ENCODE assay signal across 14 mouse cellular contexts in genomic region chr1:90277486-90278255, GRCm38 (mm10).
A peak's percentile ranks its signal among the peaks of the same experiment; 100 is the strongest.
DNase-seq lines count a peak whose midpoint lies in the region; ATAC-seq and TF ChIP-seq lines count a peak whose summit lies in the region.
"Had no signal": no experiment of that assay in that cellular context is flagged by ENCODE, and none has a peak within 500 bp of the region (broad histone marks: within the 10 kb centered on the region; RNA-seq: fewer than 3 reads in every experiment).

No protein-coding gene starts in this region.

- ATAC-seq in hindbrain, embryonic 12.5 days (ENCODE audit: low FRiP score): no peak
- no peak for ATAC-seq in hindbrain, postnatal 0 days
- no peak for ATAC-seq in midbrain, postnatal 0 days (ENCODE audit: low FRiP score)
- no peak for ATAC-seq in midbrain, embryonic 11.5 days (ENCODE audit: low FRiP score)
- no peak for ATAC-seq in embryonic facial prominence, embryonic 15.5 days (ENCODE audit: insufficient number of reproducible peaks, low FRiP score, low TSS enrichment, low read depth)
- ATAC-seq: inflammation-experienced regulatory T-cells, adult 6 months; midbrain, embryonic 15.5 days had no signal

- H3K9ac ChIP-seq in hindbrain, embryonic 12.5 days: no peak overlapping the region
- no peak overlapping the region for H3K9ac ChIP-seq in hindbrain, postnatal 0 days (replicated peaks; ENCODE audit: low read length)
- no peak overlapping the region for H3K9ac ChIP-seq in midbrain, postnatal 0 days (replicated peaks; ENCODE audit: low read length, poor library complexity, severe bottlenecking)
- no peak overlapping the region for H3K9ac ChIP-seq in midbrain, embryonic 11.5 days (ENCODE audit: low read length)
- H3K9ac ChIP-seq in embryonic facial prominence, embryonic 15.5 days: no peak overlapping the region
- H3K9ac ChIP-seq: midbrain, embryonic 15.5 days had no signal

- WGBS in hindbrain, embryonic 12.5 days: 86% methylated on average over 18 of the region's 18 CpGs
- WGBS in hindbrain, postnatal 0 days: 65% methylated on average over 18 of the region's 18 CpGs
- WGBS in midbrain, postnatal 0 days: 81% methylated on average over 18 of the region's 18 CpGs
- WGBS in midbrain, embryonic 11.5 days: 91% methylated on average over 18 of the region's 18 CpGs
- WGBS in embryonic facial prominence, embryonic 15.5 days: 53% methylated on average over 18 of the region's 18 CpGs

- H3K4me1 ChIP-seq in hindbrain, embryonic 12.5 days: peaks cover 14% of the 10 kb centered on the region
- H3K4me1 ChIP-seq in hindbrain, postnatal 0 days (ENCODE audit: insufficient read depth, low read length): peaks cover 8% of the 10 kb centered on the region
- H3K4me1 ChIP-seq in midbrain, postnatal 0 days (ENCODE audit: insufficient read depth, low read length): 0 out of 2 replicates have a peak, but pooled peaks cover 7% of the 10 kb centered on the region
- no peaks in the 10 kb centered on the region for H3K4me1 ChIP-seq in midbrain, embryonic 11.5 days (ENCODE audit: control insufficient read depth, insufficient read depth, low read length)
- H3K4me1 ChIP-seq in embryonic facial prominence, embryonic 15.5 days: peaks cover 56% of the 10 kb centered on the region

- TF ChIP-seq CTCF in hindbrain, postnatal 0 days (IDR thresholded peaks at IDR 0.05; ENCODE audit: low read depth): no peak
- TF ChIP-seq CTCF in midbrain, postnatal 0 days (IDR thresholded peaks at IDR 0.05): no peak

- H3K9me3 ChIP-seq in hindbrain, embryonic 12.5 days (replicated peaks): no peaks in the 10 kb centered on the region
- no peaks in the 10 kb centered on the region for H3K9me3 ChIP-seq in hindbrain, postnatal 0 days (ENCODE audit: low read length)
- no peaks in the 10 kb centered on the region for H3K9me3 ChIP-seq in midbrain, postnatal 0 days (ENCODE audit: low read length)
- no peaks in the 10 kb centered on the region for H3K9me3 ChIP-seq in midbrain, embryonic 11.5 days (ENCODE audit: control insufficient read depth, low read length)
- no peaks in the 10 kb centered on the region for H3K9me3 ChIP-seq in embryonic facial prominence, embryonic 15.5 days (replicated peaks)
- H3K9me3 ChIP-seq: midbrain, embryonic 15.5 days had no signal

- no peaks in the 10 kb centered on the region for H3K27me3 ChIP-seq in hindbrain, embryonic 12.5 days
- H3K27me3 ChIP-seq in hindbrain, postnatal 0 days (ENCODE audit: insufficient read depth, low read length): no peaks in the 10 kb centered on the region
- no peaks in the 10 kb centered on the region for H3K27me3 ChIP-seq in midbrain, postnatal 0 days (ENCODE audit: insufficient read depth, low read length)
- no peaks in the 10 kb centered on the region for H3K27me3 ChIP-seq in midbrain, embryonic 11.5 days (ENCODE audit: control insufficient read depth, insufficient read depth, low read length)
- H3K27me3 ChIP-seq in embryonic facial prominence, embryonic 15.5 days: no peaks in the 10 kb centered on the region
- H3K27me3 ChIP-seq: midbrain, embryonic 15.5 days had no signal

- no peaks in the 10 kb centered on the region for H3K36me3 ChIP-seq in hindbrain, embryonic 12.5 days
- no peaks in the 10 kb centered on the region for H3K36me3 ChIP-seq in hindbrain, postnatal 0 days (ENCODE audit: insufficient read depth, low read length)
- no peaks in the 10 kb centered on the region for H3K36me3 ChIP-seq in midbrain, postnatal 0 days (ENCODE audit: insufficient read depth, low read length)
- no peaks in the 10 kb centered on the region for H3K36me3 ChIP-seq in midbrain, embryonic 11.5 days (ENCODE audit: control insufficient read depth, insufficient read depth, low read length)
- H3K36me3 ChIP-seq in embryonic facial prominence, embryonic 15.5 days: no peaks in the 10 kb centered on the region
- H3K36me3 ChIP-seq: midbrain, embryonic 15.5 days had no signal

- no peak overlapping the region for H3K4me3 ChIP-seq in hindbrain, embryonic 12.5 days
- no peak overlapping the region for H3K4me3 ChIP-seq in hindbrain, postnatal 0 days (ENCODE audit: low read length)
- H3K4me3 ChIP-seq in midbrain, postnatal 0 days (ENCODE audit: low read depth, low read length): no peak overlapping the region
- no peak overlapping the region for H3K4me3 ChIP-seq in midbrain, embryonic 11.5 days (ENCODE audit: low read depth, low read length)
- no peak overlapping the region for H3K4me3 ChIP-seq in embryonic facial prominence, embryonic 15.5 days (replicated peaks)
- H3K4me3 ChIP-seq: midbrain, embryonic 15.5 days had no signal

- H3K27ac ChIP-seq in hindbrain, embryonic 12.5 days: 0 out of 2 replicates have a peak overlapping the region, but pooled peaks have one; percentile 12
- H3K27ac ChIP-seq in hindbrain, postnatal 0 days: no peak overlapping the region
- H3K27ac ChIP-seq in midbrain, postnatal 0 days (ENCODE audit: low read depth, low read length): no peak overlapping the region
- H3K27ac ChIP-seq in midbrain, embryonic 11.5 days (ENCODE audit: low read depth, low read length): no peak overlapping the region
- H3K27ac ChIP-seq in embryonic facial prominence, embryonic 15.5 days (replicated peaks): peak overlapping the region; percentile 45; the same call in 1 of the 2 replicates
- H3K27ac ChIP-seq: midbrain, embryonic 15.5 days had no signal

- H3K4me2 ChIP-seq in hindbrain, embryonic 12.5 days (replicated peaks): no peak overlapping the region
- no peak overlapping the region for H3K4me2 ChIP-seq in hindbrain, postnatal 0 days (ENCODE audit: low read depth, low read length)
- H3K4me2 ChIP-seq in midbrain, postnatal 0 days (ENCODE audit: low read depth, low read length, poor library complexity, severe bottlenecking): no peak overlapping the region
- H3K4me2 ChIP-seq in midbrain, embryonic 11.5 days: no peak overlapping the region
- H3K4me2 ChIP-seq in embryonic facial prominence, embryonic 15.5 days (replicated peaks): no peak overlapping the region
- H3K4me2 ChIP-seq: midbrain, embryonic 15.5 days had no signal

- no peak for DNase-seq in hindbrain, postnatal 0 days (ENCODE audit: low spot score)
- peak; percentile 27 for DNase-seq in midbrain, postnatal 0 days (ENCODE audit: low spot score)
- DNase-seq in midbrain, embryonic 11.5 days (ENCODE audit: low spot score, missing footprints): no peak
- peak; percentile 56 for DNase-seq in skeletal muscle tissue, adult 2 months (ENCODE audit: low read depth, low spot score)
- no peak for DNase-seq in Muller cell, postnatal 12 days (ENCODE audit: inconsistent ontology term)
- DNase-seq in kidney, postnatal 36 days: no peak
- DNase-seq: adrenal gland, postnatal 25 days; kidney, adult 8-10 months; kidney, postnatal 4 days; thymus, postnatal 14 days had no signal

Comparison
In these comparisons a context has a peak if more than half of its experiments do, and no peak if none do; other contexts are left out.
1. H3K27ac ChIP-seq: peak in hindbrain, embryonic 12.5 days (single experiment) and embryonic facial prominence, embryonic 15.5 days (single experiment); none in hindbrain, postnatal 0 days (single experiment), midbrain, postnatal 0 days (single experiment) and midbrain, embryonic 11.5 days (single experiment).
2. DNase-seq: peak in midbrain, postnatal 0 days (single experiment) and skeletal muscle tissue, adult 2 months (single experiment); none in hindbrain, postnatal 0 days (single experiment), midbrain, embryonic 11.5 days (single experiment), Muller cell, postnatal 12 days (single experiment) and kidney, postnatal 36 days (0 of 2).